Mouse (Mus musculus) T-helper 2 cell (primary cell): Measurements from ENCODE around the gene Sh3d21.

Experiments
- in situ Hi-C: fragments of 300-600 bp; cut with MboI, MseI; formaldehyde crosslinking; loops from one replicate; pipeline ENCODE4 v1.15.1; 2025; ENCODE audit warnings: high pct_unique_total_duplicates

The Sh3d21 gene

GRCm38 (mm10) chr4:126113243-126113642 is 50.0 kb downstream of the Sh3d21 start:
- in situ Hi-C loops: no loop called here

GRCm38 (mm10) chr4:126111153-126111549 is 52.1 kb downstream of the Sh3d21 start:
- in situ Hi-C loops: no loop called here

GRCm38 (mm10) chr4:126110374-126111152 is 52.7 kb downstream of the Sh3d21 start:
- in situ Hi-C loops: no loop called here

- in situ Hi-C loops: no loop called here
Measured at GRCm38 (mm10) chr4:126109613-126110373, 53.5 kb downstream of the Sh3d21 start.

- in situ Hi-C loops: no loop called here
Measured at GRCm38 (mm10) chr4:126108061-126108740, 55.1 kb downstream of the Sh3d21 start.

- in situ Hi-C loops: no loop called here
Measured at GRCm38 (mm10) chr4:126105131-126105783, 58.0 kb downstream of the Sh3d21 start.

GRCm38 (mm10) chr4:126104261-126105075 is 58.8 kb downstream of the Sh3d21 start:
- in situ Hi-C loops: no loop called here

- in situ Hi-C loops: no loop called here
Measured at GRCm38 (mm10) chr4:126103590-126104068, 59.7 kb downstream of the Sh3d21 start, which contains the start of gene Stk40. Gene Stk40, plus strand, starts transcription at chr4:126103957.

GRCm38 (mm10) chr4:126103057-126103581 is 60.2 kb downstream of the Sh3d21 start:
- in situ Hi-C loops: no loop called here

GRCm38 (mm10) chr4:126102061-126102841 is 61.0 kb downstream of the Sh3d21 start:
- in situ Hi-C loops: no loop called here

- in situ Hi-C loops: no loop called here
Measured at GRCm38 (mm10) chr4:126100764-126101163, 62.5 kb downstream of the Sh3d21 start.
